Mouse (Mus musculus) G1E (cell line): ENCODE measurements at regions not wholly inside any gene's neighbourhood (a gene's known extent, or its start where the extent isn't known, plus 50 kb on each side); places are given as distances from the start of the nearest gene placed in this dataset.

Experiments
- CTCF ChIP-seq: IDR thresholded peaks from 2 replicates; pipeline ENCODE4 v1.5.1; 2012; ENCODE audit warnings: low read depth, low read length, inconsistent platforms, mixed read lengths
- GATA1 ChIP-seq: IDR thresholded peaks from 2 replicates; pipeline ENCODE4 v1.6.1; 2012; ENCODE audit warnings: borderline replicate concordance, low read length, inconsistent platforms, mixed read lengths

GRCm38 (mm10) chr19:23057739-23058501, 83.1 kb upstream of the Klf9 start:
- TF ChIP-seq CTCF (no peak), GATA1 (no peak)
